Mouse (Mus musculus) heart, adult 8-10 months (tissue): Measurements from ENCODE around the gene Klf9. TPM values are rescaled to one million over a fixed set of nuclear protein-coding genes. Genes with fewer than 3 reads are reported as not detected.

Experiments
- DNase-seq: peaks from one replicate; pipeline ENCODE4 v3.0.0; 2022; ENCODE audit warnings: low spot score
- total RNA-seq, 4 experiments: library from RNA; stranded (reverse); gene quantifications; 2 replicates each; pipeline ENCODE4 v1.2.4; 2022

Klf9 gene
- total RNA-seq, 4 experiments from 2014 or later, result 94.4 to 149 (median 104) TPM

- no peak for DNase-seq
Measured at GRCm38 (mm10) chr19:23162387-23162809, 21.4 kb downstream of the Klf9 start.

- no peak for DNase-seq
Measured at GRCm38 (mm10) chr19:23162877-23163276, 21.9 kb downstream of the Klf9 start.

GRCm38 (mm10) chr19:23163361-23163760 is 22.3 kb downstream of the Klf9 start:
- no peak for DNase-seq

- DNase-seq, result no peak
Measured at GRCm38 (mm10) chr19:23164651-23165240, 23.7 kb downstream of the Klf9 start.

- DNase-seq, result no peak
Measured at GRCm38 (mm10) chr19:23166550-23167284, 25.7 kb downstream of the Klf9 start.

GRCm38 (mm10) chr19:23168899-23169658 is 28.1 kb downstream of the Klf9 start:
- no peak for DNase-seq

GRCm38 (mm10) chr19:23169659-23170050 is 28.6 kb downstream of the Klf9 start:
- no peak for DNase-seq

GRCm38 (mm10) chr19:23170476-23170875 is 29.4 kb downstream of the Klf9 start:
- DNase-seq, result no peak

- DNase-seq, result no peak
Measured at GRCm38 (mm10) chr19:23171136-23171535, 30.1 kb downstream of the Klf9 start.

GRCm38 (mm10) chr19:23175090-23175489 is 34.1 kb downstream of the Klf9 start:
- DNase-seq, result no peak

- no peak for DNase-seq
Measured at GRCm38 (mm10) chr19:23175511-23175910, 34.5 kb downstream of the Klf9 start.

- DNase-seq, result no peak
Measured at GRCm38 (mm10) chr19:23178533-23178932, 37.5 kb downstream of the Klf9 start.

GRCm38 (mm10) chr19:23183493-23183892 is 42.5 kb downstream of the Klf9 start:
- DNase-seq, result no peak

GRCm38 (mm10) chr19:23184068-23184467 is 43.0 kb downstream of the Klf9 start:
- DNase-seq, result no peak

- no peak for DNase-seq
Measured at GRCm38 (mm10) chr19:23187732-23188131, 46.7 kb downstream of the Klf9 start.

GRCm38 (mm10) chr19:23188986-23189385 is 48.0 kb downstream of the Klf9 start:
- DNase-seq, result no peak

- no peak for DNase-seq
Measured at GRCm38 (mm10) chr19:23189744-23190143, 48.7 kb downstream of the Klf9 start.

GRCm38 (mm10) chr19:23191486-23191885 is 50.5 kb downstream of the Klf9 start:
- no peak for DNase-seq

GRCm38 (mm10) chr19:23193076-23193475 is 52.0 kb downstream of the Klf9 start:
- DNase-seq, result no peak

GRCm38 (mm10) chr19:23202106-23202505 is 61.1 kb downstream of the Klf9 start:
- no peak for DNase-seq

GRCm38 (mm10) chr19:23203505-23204053 is 62.6 kb downstream of the Klf9 start:
- DNase-seq, result no peak

GRCm38 (mm10) chr19:23211325-23211724 is 70.3 kb downstream of the Klf9 start:
- DNase-seq, result peak; percentile 7
